Mouse (Mus musculus) embryo, embryonic 10.5 days (tissue): Measurements from ENCODE around the gene Ebf4.
A peak's percentile ranks its signal among the peaks of the same experiment; 100 is the strongest.

Experiments used
- DNase-seq: peaks from one replicate; pipeline ENCODE4 v3.0.0-alpha.2; 2015; ENCODE audit warnings: low spot score

Gene Ebf4

DNA sequence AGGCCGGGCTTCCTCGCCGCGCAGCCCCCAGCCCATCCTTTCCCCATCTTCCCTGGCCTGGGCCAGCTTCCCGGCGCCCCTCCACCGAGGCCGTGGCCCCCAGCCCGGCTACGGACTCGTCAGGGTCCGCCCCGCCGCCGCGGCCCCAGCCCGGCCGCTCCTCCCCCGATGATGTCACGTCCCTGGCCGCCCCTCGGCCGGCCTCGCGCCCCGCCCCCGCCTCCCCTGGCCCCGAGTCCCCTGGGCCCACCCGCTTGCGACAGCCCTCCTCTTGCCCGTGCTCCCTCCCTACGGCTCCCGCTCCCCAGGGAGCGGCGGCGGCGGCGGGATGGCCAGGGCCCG lies at the start of gene Ebf4:
Gene Ebf4, plus strand, starts transcription at position 234 of the 342 bp plus-strand sequence.
- peak; percentile 82 for DNase-seq

DNA sequence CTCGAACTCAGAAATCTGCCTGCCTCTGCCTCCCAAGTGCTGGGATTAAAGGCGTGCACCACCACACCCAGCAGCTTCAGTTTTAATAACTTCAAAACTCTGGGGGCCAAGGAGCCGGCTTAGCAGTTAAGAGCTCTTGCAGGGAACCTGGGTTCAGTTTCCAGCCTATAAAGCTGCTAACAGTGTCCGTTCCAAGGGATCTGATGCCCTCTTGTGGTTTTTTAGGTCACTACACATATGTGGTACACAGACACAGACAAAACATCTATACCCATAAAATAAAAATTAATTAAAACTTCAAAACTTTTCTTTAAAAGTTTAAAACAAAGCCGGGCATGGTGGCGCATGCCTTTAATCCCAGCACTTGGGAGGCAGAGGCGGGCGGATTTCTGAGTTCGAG lies 48.1 kb upstream of the Ebf4 start:
- DNase-seq: peak; percentile 78

DNA sequence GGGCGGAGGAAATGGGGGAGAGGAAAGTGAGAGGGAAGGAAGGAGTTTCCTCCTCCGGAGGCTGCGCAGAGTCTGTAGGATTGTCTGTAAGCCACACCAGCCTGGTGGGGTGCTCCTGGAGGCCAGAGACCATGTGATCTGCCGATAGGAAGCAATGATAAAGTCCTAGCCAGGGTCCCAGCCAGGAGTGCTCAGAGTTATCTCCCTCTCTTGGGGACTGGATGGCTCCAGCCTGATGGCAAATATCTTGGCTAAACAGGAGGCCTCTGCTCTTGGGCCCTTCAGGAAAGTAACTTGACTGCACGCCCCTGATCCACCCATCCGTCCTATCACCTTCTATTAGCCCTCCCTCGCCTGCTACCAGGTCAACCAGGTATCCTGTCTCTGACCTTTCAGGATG lies 46.7 kb upstream of the Ebf4 start:
- DNase-seq: no peak

DNA sequence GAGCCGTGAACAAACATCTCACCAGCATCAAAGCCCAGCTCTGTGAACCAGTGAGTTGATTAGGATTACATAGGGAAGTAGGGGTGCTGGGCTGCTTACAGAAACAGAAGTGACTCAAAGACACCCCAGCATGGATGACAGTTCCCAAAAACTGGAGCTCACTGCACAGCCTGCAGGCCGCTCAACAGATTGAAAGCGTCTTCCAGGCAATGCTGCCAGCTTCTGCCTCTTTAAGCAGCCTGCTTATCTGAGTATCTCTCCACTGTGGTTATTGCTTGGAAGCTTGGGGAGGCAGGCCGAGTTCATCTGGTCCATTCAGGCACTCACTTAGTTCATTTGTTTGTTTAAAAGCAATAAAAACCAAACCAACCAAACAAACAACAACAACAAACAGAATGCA lies 38.2 kb upstream of the Ebf4 start:
- no peak for DNase-seq

DNA sequence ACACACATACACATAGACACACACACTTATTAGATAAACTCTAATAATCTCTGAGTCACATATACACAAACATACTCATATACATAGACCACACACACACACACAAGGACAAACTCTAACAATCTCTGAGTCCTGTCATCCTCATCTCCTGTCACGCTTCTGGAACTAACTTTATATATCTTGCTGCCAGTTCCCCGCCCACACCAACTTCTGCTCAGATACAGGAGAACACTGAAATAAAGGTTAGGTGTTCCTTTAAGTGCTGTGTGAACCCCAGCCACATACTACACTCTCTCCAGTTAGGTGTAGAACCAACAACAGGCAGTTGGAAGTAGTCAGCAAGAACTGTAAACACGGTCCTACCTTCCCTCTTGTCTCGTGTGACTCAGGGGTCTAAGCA lies 34.1 kb upstream of the Ebf4 start:
- no peak for DNase-seq

DNA sequence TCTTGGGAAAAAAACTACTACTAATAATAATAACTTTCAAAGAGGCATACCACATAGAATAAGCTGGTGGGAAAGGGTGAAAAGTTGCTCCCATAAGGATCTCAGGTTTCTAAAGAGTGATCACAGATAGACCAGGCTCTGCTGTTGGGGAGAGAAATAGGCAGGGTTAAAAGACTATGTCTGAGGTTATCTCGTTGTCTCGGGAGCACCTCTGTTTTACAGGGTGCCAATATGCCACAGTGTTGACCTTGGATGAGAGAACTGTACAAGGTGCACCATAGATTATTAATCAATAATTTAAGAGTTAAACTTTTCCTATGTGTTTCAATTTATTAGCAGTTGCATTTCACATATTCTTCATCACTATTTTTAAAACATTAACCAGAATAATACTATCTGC lies 33.1 kb upstream of the Ebf4 start:
- DNase-seq: no peak

DNA sequence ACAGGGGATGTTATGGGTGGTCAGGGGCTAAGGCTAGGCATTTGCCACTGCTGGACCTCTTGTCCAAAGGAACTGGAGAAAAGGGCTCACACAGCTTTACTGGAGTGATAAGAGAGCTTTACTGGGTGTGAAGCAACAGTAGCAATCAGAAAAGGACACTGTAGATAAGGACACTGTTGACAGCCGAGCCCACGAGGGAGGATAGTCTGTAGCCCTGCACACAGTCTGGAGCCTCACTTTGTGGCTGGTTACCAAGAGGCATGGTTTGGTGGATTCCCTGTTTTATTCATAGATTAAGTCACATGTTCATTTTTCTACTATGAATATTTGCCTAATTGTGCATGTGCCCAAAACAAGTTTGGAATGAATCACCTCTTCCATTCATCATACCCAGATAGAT lies 32.6 kb upstream of the Ebf4 start:
- DNase-seq: no peak

DNA sequence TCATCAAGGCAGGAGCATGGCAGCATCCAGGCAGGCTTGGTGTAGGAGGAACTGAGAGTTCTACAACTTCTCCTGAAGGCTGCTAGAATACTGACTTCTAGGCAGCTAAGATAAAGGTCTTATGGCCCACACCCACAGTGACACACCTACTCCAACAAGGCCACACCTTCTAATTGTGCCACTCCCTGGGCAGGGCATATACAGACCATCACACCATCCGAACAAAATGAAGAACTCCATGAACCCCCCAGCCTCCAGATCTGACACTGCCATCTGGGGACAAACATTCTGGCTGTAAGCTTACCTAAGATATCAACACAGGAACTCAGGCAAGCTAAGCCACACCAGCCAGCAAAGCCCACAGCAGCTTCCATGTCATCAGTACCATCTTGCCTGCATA lies 29.4 kb upstream of the Ebf4 start:
- DNase-seq: no peak

DNA sequence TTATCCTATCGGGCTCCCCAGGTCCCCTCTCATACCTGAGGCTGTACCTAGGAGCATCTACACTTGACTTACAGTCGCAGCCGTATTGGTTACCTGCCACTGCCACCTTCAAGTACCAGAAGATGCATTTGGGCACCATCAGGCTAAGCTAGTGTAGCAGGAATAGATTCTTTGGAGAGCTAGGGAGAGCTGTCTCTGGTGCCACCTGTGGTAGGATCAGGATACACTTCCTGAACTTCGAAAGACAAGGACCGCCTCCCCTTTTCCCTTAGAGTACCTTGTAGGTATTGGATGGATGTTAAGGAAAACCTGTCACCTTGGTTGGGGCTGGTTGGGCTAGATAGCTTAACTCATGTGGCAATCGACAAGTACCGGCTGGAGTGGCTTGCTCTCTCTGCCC lies 26.9 kb upstream of the Ebf4 start:
- no peak for DNase-seq

DNA sequence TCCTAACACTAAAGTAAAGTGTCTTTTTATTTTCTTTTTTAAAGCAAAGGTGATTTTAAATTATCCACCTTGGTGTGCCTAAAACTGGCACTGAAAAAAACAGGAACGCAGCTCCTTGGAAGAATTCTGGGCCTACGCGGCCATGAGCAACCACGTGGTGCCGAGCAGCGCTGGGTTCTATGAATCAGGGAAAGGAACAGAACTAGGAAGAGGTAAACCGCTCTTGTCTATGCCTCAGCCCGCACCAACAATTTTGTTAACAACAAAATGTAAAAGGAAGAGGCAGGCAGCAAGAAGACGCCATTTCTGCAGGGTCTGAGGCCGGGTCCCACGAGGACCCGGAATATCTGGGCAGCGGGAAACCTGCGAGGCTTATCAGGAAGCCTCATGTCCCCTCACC lies 21.2 kb upstream of the Ebf4 start:
- peak; percentile 56 for DNase-seq

DNA sequence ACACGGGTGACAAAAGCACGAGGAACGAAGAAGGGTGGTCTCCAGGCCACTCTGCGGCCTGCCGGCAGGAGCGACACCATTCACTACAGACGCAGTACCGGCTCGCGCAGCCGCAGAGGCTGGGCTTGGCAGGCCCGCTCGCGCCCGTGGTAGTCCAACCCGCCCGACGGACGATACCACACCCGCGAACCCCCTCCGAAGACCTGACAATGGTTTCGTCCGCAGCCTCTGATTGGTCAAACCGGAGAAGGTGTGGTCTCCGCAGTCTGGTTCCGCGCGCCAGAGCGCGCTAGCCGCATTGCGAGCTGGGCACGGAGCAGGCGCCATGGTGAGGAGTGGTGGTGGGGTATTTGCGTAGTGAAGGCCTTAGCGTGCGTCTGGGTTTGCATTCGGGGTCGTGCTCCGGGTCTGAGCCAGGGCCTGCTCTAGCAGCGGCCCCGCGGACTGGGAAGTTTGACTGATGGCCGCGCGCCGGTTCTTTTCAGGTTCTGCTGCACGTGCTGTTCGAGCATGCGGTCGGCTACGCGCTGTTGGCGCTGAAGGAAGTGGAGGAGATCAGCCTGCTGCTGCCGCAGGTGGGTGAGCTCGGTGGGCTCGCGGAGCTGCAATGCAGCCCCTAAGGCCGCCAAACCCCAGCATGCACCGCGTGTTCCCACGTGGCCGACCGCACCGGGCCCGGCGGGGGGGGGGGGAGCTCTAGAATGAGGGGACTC lies 20.7 kb upstream of the Ebf4 start, which contains the start of gene Nop56:
Gene Nop56, plus strand, starts transcription at position 282 of the 713 bp plus-strand sequence.
- peak; percentile 98 for DNase-seq

DNA sequence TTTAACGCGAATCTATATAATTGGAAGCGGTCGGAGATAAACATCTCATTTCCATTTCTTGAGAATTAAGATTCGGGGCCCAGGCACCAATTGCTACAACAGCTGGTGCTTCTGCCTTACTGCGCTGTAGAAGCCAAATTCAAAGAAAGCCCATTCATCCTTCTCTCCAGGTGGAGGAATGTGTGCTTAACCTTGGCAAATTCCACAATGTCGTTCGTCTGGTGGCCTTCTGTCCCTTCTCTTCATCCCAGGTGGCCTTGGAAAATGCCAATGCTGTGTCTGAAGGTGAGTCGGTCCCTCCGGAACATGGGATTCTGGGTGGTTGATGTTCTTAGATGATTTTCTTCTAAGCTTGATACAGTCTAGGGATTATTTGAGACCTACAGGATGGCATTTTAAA lies 20.1 kb upstream of the Ebf4 start:
- DNase-seq: no peak

DNA sequence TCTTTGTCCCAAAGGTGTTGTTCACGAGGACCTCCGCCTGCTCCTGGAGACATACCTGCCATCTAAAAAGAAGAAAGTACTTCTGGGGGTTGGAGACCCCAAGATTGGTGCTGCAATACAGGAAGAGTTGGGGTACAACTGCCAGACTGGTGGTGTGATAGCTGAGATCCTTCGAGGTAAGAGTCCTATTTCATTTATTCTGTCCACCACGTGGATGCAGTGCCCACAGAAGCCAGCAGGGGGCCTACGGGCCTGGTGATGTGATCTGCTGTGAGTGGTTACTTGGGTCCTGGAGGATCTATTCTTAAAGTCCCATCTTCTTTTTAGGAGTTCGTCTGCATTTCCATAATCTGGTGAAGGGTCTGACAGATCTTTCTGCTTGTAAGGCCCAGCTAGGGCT lies 19.3 kb upstream of the Ebf4 start:
- peak; percentile 82 for DNase-seq

DNA sequence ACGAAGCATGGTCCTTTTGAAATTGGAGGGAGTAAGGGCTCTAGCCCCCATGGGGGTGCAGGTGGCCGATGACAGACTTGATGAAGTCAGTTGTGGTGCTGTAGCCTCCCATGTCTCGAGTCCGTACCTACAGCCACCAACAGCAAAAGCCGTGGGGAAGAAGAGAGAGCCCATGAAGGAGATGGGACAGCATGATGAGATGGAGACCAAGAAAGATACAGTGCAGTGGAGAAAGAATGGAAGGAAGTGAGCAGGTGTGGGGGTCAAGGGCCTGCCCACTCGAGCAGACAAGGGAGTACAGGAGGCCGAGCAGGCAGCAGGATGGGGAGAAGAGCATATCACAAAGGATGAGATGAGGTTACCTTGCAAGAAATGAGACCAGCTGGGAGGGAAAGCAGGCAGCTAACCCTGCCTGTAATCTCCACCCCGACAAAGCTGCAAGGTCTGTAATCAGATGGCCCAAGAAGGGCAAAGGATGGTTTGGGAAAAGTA lies 15.3 kb upstream of the Ebf4 start:
- DNase-seq: no peak

DNA sequence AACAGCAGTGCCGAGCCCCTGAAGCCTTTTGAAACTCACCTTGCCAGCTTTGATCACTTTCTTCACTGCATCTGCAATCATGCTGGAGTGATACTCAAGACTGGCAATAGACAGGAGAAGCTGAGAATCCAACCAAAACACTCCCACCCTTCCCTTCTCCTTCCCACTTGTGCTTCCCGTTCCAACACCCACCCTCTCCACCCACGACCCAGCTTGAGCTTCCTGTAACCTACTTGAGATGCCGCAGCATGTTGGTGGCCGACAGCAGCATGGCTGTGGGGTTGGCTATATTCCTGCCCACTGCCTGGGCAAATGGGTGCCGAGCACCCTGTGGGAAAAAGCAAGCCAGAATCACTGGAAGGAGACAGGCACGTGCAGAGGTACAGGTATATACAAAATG lies 14.7 kb upstream of the Ebf4 start:
- DNase-seq: no peak

DNA sequence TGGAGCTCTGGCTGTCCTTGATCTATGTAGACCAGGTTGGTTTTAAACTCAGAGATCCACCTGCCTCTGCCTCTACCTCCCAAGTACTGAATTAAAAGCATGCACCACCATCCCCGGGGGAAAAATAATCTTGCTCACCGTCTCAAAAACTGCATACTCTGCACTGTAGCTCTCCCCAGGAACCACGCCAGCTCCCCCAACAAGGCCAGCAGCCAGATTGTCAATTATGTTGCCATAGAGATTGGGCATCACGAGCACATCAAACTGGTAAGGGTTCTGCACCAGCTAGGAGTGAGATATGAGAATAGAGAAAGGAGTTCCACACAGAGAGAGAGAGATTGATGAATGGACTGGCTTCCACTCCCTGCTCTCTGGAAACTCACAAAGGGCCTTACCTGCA lies 14.2 kb upstream of the Ebf4 start:
- no peak for DNase-seq

DNA sequence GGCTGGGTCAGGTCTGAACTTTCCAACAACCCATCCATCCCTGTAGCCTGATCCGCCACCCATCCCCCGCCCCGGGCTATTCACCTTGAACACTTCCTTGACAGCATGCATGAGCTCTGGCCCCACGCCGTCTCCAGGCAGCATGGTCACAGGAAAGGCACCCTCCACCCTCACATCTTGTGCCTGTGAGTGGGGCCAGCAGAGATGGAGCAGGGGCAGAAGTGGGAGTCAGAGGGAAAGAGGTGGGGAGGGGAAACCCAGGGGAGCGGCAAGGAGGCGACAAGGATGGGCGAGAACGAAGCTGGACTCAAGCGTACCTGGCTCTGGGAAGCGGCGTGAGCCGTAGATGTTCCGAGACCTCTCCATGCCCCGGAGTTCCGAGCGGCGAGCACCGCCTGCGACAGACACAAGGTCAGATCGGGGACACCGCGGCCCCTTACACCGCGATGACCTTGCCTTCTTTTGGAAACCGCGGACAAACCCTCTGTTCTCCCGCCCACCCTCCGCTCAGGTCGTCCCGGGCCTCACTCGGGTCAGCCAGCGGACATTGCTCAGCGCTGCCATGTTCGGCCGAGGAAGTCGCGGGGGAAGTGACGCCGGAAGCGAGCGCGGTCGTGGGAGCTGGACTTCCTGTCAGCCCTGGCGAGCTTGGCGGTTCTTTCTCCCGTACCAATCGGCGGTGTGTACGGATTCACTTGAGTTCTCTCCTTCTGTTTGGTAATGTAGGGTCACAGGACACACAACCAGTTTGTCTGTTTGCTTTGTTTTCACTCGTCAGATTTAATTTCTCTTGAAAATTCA lies 10.9 kb upstream of the Ebf4 start, which contains the start of gene Idh3b:
Gene Idh3b, minus strand, starts transcription at position 694 of the 801 bp plus-strand sequence.
- peak; percentile 93 for DNase-seq

DNA sequence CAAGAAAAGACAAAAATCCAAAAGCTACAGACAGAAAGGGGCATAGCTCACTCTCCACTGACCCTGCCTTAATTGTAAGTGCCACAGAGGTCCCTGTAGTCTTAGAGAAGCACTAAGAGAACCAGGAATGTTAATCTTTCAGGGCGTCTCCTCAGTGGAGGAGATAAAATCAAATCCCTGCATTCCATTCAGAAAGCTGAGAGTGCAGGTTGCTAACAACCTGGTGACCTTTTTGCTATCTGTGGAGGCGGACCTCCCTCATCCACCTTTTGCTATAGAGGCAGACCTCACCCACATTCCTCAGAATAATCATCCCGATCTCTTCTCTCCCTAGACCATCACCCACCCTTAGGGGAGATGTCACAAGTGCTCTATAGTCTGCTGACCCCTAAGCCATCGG lies 5.9 kb upstream of the Ebf4 start:
- DNase-seq: no peak

DNA sequence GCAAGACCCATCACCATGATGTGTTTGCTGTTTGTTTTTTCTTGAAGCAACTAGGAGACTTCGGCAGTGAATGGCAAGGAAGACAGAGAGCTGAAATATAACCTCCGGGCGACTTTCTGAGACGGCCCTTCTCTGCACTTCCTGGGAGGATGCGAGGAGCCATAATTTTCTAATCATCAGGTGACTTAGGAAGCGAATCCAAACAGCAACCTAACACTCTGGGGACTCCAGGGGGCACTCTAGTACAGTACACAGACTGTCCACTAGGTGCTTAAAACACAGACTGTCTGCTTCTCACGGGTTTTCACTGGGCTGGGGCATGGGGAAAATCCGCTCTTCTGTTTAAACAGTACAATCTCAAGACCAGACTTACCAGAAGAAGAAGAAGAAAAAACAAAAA lies 3.5 kb upstream of the Ebf4 start:
- peak; percentile 89 for DNase-seq

DNA sequence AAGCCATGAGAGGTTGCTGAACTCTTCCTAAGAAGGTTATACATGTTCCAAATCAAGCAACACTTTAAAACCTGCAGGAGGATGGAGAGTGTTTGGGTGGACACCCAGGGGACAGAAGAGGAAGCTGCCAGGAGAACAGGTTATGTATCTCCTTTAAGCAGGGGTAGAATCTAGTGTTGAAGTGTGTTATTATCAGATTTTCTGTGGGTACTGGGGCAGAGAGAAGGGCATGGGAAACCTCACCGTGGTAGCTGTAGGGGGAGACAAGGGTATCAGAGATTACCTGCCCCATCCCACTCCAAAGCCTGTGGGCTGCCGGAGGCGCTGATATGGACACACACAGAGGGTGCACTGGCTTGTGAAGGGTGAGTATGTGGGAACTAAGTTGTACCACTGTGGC lies 2.0 kb upstream of the Ebf4 start:
- DNase-seq: no peak

DNA sequence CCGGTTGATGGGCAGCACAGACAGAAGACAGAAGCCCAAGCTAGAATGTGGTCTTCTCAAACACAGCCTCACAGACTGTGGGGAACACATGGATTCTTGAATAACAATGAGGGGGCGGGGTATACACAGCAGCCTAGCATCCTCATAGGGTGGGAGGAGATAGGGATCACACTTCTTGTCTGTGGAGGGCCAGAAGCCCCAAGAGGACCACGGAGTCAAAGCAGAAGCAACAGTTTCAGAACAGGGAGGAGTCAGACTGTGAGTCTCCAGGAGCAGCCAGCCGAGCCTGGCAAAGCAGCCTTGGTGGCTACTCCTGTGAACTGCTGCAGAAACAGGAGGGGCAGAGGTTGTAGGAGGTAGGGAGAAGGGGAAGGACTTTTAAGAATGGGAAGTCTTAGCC lies 1.5 kb upstream of the Ebf4 start:
- DNase-seq: peak; percentile 74

DNA sequence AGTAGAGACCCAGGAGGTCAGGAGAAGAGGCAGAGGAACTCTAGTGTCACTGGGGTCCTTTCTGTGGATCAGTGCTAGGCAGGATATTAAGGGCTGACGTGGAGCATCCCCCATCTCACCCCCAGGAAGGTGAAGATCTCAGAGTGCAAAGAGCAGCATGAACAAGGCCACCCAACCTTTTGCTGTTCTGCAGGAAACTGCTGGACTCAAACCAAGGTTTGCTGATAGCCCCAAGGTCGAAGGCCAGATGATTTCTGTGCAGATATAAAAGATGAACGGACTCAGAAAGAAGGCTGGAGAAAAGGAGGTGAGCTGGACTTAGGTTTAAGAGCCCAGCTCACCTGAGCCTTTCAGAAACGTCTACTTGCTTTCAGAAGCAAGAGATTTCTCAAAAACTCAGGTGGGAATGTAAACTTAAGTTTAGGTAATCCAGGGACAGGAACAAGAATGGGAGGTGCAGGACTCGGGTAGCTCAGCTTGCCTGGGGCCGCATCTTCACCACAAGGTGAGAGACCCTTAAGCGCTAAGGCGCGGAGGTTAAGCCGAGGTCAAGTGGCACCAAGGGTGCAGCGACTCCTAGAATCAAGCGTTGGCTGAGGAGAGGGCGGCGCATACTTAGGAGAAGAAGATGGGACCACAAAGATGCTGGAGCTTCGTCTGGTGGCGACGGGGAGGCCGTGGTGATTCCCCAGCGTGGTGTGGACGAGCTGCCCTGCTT lies 592 bp upstream of the Ebf4 start:
- DNase-seq: peak; percentile 58
